Mouse (Mus musculus) kidney, postnatal 14 days (tissue): ENCODE measurements around the gene Fbl.
"Not testable (repeated sequence)": the region's sequence is repeated elsewhere in the genome, so short reads cannot be mapped to it uniquely, and the experiment has no call there.

Source experiments
- DNase-seq: peaks from one replicate; pipeline ENCODE4 v3.0.0; 2022; ENCODE audit warnings: mixed read lengths

Gene Fbl

DNA sequence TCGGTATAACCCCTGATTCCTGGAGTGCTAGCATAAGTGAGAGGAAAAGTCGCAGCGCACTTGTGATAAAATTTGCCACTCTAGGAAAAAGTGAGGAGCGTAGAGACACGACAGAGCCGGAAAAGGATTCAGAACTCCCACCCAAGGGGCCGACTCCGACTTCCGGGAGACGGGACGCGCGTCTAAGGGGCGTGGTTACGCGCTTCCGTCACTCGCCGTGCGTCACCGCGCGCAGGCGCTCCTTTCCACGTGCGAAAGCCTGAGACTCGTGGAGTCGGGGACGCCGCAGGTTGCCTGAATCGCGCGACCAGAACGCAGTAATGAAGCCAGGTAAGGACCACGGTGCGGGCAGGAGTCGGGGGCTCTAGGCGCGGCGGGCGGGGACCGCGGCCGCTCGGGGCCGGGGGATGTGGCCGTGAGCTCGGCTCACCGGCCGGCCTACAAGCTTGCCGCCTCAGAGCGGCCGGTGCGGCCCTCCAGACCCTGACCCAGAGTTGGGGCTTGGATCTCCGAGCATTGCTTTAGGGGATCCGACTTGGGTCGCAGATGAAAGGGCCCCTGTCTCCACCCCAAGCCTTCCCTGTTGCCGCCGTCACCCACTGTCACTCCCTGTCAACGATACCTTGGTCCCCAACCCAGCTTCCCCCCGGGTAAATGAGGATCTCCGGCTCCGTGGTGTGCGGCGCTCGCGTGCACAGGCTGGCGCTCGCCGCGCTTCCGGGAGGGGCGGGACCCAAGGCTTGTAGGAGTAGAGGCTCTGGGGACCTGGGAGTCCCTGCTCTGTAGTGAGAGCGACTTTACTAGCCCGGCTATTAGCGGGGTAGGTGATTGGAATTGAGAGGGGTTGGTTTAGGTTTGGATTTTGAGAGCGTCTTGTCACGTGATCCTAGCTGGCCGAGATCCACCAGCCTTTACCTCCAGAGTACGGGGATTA lies at the start of gene Fbl:
Fbl (plus strand) TSS at position 222 of the 934 bp plus-strand sequence.
- DNase-seq, result peak; percentile 95

DNA sequence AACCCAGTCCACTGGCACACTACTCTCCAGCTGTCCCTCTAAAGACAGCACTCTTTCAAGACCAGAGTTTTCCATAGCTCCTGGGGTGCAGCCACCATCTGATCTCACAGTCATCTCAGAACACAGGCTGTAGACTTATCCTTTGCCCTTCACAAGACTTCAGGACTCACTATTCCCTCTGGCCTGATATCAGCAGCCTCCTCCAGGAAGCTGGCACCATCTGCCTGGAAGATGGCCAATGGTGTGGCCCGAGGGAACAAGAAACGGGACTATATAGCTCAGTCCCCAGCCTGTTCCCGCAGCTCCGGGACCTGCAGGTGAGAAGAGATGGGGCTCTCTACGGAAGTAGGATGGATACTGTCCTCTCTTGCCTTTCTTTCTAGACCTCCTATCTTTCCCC lies 40.3 kb upstream of the Fbl start, which contains the start of gene 9530053A07Rik:
9530053A07Rik (plus strand) TSS at position 301 of the 400 bp plus-strand sequence.
- no peak for DNase-seq

DNA sequence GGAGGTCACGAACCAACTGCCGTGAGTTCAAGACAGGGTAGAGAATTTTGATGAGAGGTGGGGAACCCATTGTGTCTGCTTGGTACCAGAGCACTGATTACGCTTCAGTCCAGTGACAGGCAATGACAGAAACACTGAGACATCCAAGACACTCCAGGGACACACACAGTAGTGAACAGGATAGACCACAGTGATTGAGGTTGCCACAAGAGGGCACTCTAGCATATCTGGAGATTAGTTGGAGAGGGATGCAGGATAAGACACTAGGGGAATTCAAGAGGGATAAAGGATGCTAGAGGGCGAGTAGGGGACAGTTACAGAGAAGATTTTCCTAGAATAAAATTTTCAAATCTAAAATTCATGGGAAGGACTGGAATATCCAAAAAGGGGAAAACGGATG lies 31.9 kb upstream of the Fbl start:
- DNase-seq, result peak; percentile 30

DNA sequence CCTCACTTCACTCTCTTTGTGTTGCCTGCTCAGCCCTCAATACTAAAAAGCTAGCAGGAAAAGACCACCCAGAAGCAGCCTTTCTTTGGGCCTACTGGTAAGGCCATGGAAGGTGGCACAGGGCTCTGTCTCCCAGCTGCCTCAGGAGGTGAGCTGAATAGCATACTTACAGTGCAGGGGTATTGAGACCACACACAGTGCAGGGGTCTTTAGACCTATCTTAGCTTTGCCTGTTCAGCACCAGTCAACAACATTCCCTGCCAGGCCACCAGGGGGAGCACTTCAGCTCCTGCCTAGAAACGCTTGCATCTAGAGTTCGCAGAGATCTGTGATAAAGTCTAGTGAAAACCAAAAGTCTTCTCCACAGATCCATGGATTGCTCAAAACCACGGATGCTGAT lies 21.2 kb upstream of the Fbl start:
- DNase-seq, result peak; percentile 61

DNA sequence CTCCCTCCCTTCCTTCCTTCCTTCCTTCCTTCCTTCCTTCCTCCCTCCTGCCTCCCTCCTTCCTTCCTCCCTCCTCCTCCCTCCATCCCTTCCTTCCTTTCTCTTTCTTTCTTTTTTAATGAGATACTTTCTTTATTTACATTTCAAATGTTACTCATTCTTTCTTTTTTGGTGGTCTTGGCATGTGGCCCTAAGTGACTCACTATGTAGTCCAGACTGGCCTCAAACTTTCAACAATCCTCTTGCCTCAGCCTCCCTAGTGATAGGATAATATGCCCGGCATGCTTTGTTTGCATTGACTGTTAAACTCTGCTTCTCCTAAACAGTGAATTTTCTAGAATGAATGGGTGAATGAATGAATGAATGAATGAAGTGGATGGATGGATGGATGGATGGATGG lies 19.7 kb upstream of the Fbl start:
- no peak for DNase-seq

DNA sequence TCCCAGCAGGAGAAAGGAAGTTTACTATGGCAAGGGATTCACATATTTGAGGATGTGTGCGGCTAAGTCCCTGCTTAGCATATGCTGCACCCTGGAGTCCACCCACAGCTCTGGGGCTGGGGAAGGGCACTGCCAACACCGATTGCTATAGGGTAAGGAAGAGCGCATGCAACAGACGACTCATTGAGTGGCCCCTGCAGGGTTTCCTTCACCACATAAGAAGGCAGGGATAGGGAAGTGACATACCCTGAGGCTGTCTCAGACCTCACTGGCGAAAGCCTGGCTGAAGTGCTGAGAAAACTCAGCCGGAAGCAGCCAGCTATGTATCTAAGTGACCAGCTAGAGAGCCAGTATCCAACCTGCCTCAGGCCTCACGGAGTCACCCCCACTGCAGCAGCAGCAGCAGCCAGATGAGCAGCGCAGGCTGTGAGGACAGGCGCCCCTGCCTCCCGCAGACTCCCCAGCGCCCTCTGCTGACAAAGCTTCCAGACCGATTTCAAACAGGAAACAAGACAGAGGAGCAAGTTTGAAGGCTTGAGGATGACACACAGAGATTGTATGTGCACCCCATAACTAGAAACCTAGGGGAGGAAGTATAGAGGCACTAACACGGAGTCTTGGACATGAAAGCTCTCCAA lies 17.8 kb upstream of the Fbl start:
- peak; percentile 37 for DNase-seq

DNA sequence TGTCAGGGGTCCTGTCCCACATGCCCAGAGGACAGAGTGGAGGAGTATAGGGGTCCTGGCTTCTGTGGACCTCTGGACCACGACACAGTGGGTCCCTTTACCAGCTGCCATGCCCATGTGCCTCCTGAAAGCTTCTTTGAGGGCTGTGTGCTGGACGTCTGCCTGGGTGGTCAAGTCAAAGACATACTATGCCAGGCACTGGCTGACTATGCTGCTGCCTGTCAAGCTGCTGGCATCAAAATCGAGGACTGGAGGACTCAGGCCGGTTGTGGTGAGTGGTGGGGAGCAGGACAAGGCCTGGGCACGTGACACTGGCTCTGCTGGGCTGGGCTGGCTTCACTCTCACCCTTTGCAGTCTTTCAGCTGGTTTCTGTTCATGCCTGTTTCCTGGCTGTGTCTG lies 15.9 kb upstream of the Fbl start:
- DNase-seq, result not testable (repeated sequence)

DNA sequence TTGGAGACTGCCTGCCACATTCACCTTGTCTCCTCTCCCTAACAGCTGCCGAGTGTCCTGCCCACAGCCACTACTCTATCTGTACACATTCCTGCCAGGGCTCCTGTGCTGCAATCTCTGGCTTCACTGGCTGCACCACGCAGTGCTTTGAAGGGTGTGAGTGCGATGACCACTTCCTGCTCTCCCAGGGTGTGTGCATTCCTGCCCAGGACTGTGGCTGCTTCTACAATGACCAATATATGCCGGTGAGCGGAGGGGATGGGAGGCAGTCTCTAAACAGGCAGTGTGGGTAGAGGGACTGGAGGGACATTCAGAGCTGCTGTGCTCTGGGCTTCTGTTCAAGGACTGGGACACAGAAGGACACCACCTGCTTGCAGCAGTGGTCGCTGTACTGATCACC lies 10.2 kb upstream of the Fbl start:
- DNase-seq, result no peak

DNA sequence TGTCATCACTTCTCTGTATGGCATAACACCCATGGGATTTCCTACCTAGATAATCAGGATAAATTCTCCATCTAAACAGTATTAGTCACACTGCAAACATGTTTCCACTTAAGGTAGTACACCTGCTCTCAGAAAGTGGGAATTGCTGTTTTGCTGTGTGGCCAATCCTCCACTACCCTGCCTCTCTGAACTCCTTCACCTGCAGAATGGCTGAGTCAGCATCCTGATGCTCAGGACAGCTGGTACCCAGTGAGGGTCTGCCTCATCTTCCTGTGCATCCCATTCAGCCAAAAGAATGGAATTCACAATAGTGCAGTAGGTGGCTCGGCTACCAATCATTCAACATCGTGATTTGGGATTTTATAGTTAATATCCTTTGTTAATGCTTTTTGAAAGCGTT lies 9.6 kb upstream of the Fbl start:
- DNase-seq, result no peak

DNA sequence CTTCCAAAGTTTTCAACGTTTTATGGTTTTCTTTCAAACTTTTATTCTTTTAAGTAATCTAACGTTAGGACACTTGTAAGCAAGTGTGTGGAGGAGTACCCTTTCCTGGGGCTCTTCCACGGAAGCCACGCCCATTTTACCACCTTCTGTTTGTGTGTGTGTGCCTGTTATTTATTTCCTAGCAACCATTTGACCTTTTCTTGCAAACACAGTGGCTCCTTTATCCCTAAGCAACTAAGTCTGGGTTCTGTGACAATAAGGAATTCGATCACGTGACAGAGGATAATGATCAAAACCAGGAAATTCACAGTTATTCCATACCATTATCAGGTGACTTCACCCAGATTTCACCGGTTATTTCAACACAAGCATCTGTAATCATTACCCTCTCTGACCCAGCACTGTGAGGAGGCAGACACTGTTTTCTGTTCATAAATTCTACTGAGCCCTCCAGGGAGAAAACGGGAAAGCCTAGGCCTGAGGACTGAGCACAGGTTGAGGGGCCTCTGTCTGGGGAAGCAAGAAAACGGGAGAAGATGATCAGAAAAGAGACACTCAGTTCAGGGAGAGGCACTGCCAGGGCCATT lies 8.3 kb upstream of the Fbl start:
- DNase-seq, result no peak

DNA sequence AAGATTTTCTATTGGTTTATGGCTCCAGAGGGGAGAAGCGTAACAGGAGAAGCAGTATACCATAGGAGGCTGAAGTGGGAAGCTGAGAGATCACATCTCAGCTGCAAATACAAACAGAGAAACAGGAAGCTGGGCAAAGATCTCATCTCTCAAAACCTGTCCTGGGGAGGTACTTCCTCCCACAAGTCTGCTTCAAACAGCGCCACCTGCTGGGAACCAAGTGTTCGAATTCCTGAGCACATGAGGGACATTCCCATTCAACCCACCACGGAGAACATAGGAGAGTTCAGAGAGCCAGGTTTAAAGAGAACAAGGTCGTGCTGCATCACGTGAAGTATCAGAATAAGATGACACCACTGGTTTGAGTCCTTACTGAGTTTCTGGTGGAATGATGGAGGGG lies 4.1 kb upstream of the Fbl start:
- no peak for DNase-seq

DNA sequence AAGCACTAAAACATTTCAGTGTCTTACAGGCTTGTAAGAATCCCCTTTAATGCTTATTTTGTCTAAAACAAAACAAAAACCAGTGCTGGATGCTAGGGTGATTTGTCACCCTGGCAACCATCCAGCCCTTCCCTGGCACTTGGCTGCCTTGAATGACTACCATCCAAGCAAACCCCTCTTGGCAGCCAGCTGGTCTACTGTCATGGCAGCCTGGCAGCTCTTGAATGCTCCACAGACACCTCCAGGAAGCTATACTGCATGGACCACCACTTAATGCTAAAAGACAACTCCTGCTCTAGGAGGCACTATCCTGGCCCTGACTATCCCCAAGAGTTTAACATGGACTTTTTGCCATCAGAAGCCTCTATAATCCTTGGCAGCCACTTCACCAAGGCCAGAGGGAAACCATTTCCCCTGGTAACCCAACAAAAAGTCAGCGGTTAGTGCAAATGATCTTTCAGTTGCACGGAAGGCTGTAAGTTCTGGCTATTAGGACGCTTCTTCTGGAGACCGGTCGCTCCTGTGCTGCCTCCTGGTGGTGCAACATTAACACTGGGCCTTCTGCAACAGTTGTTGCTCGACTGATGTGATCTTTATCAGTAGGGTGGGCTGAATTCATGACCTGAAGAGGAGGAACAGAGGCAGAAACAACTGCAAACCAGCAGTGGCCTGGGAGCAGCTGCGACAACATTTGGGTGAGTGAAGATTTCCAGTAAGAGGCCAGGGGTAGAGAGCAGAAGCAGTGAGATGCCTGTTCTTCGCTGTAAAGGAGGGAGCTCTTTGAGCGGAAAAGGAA lies 992 bp upstream of the Fbl start:
- peak; percentile 78 for DNase-seq

DNA sequence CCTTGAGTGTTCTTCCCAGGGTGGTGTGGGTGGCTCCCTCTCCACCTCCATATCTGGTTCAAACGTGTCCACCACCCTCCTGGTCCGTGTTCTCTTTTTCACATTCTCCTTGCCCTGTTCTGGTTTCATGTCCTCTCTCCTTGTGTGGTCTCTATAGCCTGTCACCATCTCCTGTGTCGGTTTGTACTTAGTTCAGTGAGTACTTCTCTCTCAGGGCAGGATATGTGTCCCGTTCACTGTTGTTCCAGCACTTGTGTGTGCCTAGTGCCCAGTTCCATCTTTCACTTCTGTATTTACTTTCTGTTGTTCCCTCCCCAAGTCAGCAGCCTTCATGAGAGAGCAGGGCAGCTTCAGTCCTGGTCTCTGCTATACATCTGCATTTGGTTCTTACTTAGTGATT lies 5.8 kb downstream of the Fbl start:
- no peak for DNase-seq

DNA sequence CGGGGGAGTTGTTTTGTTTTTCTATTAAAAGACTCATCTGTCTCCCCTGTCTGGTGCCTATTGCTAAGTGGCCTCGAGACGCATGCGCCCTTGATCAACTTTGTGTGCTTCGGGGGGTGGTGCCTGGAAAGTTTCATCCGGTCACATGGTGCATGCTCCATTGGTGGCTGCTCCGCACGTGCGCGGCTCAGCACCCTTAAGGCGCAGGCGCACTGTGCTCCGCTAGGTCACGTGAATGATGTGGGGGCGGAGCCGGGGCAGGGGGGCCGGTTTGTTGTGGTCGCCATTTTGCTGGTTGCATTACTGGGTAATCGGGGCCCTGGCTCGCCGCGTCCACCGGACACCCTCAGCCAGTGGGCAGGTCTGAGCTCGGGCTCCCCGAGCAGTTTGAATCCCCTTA lies 9.7 kb downstream of the Fbl start, which contains the start of gene Dyrk1b:
Dyrk1b (plus strand) TSS at position 242 of the 400 bp plus-strand sequence.
- peak; percentile 99 for DNase-seq

DNA sequence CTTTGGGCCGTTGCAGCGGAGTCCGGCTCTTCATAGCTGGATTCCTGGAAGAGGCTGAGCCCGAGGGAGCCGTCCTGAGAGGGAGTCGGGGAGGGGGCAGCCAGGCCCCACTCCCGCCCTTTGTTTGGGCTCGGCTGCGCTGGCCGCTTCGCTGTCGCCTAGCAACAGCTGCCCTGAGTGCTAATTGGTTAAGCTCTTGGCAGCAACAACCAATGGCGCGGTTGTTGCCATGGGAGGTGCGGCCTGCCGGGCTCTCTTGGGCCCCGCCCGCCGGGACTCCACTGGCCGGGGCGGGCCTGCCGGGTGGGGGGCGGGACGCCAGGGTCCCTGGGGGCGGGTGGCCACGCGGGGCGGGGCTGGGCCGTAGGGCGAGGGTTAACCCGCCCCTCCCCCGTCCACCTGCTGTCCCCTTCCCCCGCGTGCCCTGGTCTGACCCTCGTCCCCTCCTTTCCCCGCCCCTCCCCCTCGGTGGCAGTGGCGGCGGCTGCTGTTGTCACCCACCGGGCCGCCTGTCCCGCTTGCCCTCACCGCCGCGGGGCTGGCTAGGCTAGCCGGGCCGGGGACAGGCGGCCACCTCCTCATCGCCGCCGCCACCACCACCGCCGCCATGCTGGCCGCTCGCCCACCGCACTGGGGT lies 10.3 kb downstream of the Fbl start:
- peak; percentile 98 for DNase-seq

DNA sequence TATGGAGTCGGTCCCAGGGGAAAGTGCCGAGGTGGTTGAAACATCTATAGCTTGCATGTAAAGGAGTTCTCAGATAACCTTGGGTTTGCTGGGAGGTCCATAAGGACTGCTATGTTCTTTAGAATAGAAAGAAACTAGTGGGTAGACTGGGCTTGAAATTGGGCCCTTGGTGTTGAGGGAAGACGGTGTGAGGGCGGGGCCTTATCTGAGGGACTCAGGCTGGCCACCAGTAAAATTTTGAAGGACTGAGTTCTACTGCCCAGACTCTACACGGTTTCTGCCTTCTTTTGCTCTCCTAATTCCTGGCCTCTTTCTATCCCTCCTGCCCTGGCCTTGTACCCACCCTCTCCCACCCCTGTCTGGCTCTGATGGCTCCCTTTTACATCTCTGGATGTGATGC lies 11.4 kb downstream of the Fbl start:
- no peak for DNase-seq

DNA sequence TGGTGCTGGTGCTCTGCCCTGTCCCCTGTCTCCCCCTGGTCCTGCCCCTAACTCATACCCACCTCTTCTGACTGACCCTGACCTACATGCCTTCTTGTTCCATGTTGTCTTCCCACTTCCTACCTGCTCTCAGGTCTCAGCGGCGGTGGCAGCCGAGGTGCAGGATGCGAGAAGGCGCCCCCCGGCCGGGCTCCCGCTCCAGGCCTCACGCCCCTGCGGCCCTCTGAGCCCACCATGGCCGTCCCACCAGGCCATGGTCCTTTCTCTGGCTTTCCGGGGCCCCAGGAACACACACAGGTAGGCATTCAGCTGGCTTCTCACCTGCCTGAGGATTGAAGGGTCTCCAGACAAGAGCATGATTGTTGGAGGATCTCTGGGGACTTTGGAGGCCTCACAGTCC lies 11.9 kb downstream of the Fbl start:
- DNase-seq, result no peak

DNA sequence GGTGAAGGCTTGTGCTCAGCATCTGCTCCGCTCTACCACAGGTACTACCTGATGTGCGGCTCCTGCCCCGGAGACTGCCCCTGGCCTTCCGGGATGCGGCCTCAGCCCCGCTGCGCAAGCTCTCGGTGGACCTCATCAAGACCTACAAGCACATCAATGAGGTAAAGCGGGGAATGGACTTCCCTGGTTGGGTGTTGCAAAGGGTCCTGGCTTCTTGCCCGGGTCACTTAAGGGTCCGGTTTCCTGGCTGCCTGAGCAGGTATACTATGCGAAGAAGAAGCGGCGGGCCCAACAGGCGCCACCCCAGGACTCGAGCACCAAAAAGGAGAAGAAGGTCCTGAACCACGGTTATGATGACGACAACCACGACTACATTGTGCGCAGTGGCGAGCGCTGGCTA lies 12.8 kb downstream of the Fbl start:
- no peak for DNase-seq

DNA sequence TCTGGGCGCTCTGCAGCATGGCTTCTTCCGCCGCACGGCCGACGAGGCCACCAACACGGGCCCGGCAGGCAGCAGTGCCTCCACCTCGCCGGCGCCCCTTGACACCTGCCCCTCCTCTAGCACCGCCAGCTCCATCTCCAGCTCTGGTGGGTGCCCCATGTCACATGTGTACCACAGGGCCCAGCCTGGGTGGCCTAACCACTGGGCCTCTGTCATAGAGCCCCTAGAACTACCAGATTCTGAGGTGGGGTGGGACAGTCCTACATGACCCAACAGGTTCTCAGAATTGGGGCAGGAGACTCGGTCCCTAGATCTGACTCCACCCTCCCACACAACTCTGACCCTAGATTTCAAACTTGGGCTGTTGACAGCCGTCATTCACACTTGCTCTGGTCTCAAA lies 16.4 kb downstream of the Fbl start:
- DNase-seq, result no peak

DNA sequence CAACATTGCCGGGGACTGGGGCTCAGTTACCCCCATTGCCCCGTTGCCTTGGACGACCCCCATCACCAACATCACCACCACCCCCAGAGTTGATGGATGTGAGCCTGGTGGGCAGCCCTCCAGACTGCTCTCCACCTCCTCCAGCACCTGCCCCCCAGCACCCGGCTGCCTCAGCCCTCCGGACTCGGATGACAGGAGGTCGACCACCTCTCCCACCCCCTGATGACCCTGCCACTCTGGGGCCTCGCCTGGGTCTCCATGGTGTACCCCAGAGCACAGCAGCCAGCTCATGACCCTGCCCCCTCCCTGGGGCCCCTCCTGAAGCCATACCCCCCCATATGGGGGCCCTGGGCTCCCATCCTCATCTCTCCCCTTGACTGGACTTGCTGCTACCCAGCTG lies 17.1 kb downstream of the Fbl start:
- DNase-seq, result no peak

DNA sequence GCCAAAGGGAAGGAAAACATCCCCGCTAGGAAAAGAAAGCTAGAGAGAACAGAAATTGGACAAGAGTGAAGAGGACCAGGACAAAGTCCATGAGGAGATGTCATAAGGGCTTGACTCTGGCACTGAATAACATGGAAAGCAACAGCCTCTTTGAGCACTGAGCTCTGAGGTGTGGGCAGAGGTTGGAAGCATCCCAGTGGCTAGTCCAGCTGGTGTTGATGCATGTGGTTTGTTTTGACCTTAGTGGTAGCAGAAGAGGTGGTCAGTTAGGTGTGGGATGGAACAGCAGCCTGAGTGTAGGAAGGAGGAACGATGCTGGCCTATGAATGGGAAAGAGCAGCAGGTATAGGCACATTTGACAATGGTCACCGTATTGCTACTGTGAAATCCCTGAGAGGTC lies 22.0 kb downstream of the Fbl start:
- DNase-seq, result no peak

DNA sequence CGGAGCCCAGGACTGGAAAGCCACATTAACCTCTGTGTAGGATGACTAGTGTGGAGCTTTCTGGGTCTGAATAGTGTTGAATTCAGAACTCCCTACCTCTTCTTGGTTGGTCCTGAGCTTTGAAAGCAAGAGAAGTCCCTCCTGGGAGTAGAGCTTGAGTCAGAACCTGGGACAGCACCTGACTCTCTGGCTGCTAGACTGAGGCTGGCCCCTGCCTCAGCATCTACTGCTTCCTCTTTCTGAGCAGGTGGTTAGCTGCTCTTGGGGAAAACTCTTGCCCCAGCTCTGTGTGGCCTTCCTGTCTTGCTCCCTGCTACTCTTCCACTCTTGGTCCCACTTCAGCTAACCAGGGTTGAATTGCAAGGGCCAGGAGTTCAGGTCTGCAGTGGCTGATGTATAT lies 22.4 kb downstream of the Fbl start:
- DNase-seq, result no peak
